8 mouse cellular contexts compared by ENCODE assay signal in genomic region chr2:28908389-28909153, GRCm38 (mm10). TPM values are rescaled to one million over a fixed set of nuclear protein-coding genes. Genes with fewer than 3 reads are reported as not detected.
DNase-seq lines count a peak whose midpoint lies in the region; ATAC-seq and TF ChIP-seq lines count a peak whose summit lies in the region.

No protein-coding gene starts in this region.

- DNase-seq in lung, postnatal 0 days (ENCODE audit: low spot score) = no peak
- no peak for DNase-seq in lung, postnatal 36 days
- DNase-seq in left cerebral cortex, adult 8-10 months (ENCODE audit: low spot score in 2 of 2) = no peak
- no peak for DNase-seq in layer of hippocampus, postnatal 14 days (ENCODE audit: low spot score in 2 of 2)

- WGBS in lung, postnatal 0 days = 2% methylated on average over 38 of the region's 39 CpGs
- under 1% methylated on average over 39 of the region's 39 CpGs for WGBS in forebrain, embryonic 15.5 days
- WGBS in intestine, embryonic 16.5 days = 3% methylated on average over 39 of the region's 39 CpGs
- 2% methylated on average over 38 of the region's 39 CpGs for WGBS in midbrain, embryonic 16.5 days

- peak overlapping the region; percentile 28 for H3K4me2 ChIP-seq in lung, postnatal 0 days (replicated peaks; ENCODE audit: low read depth, low read length)
- H3K4me2 ChIP-seq in forebrain, embryonic 15.5 days (replicated peaks) = peak overlapping the region; percentile 35
- peak overlapping the region; percentile 42 for H3K4me2 ChIP-seq in intestine, embryonic 16.5 days (ENCODE audit: low read depth, low read length)
- peak overlapping the region; percentile 49 for H3K4me2 ChIP-seq in midbrain, embryonic 16.5 days (ENCODE audit: low read length)

- H3K9ac ChIP-seq in lung, postnatal 0 days (replicated peaks; ENCODE audit: low read depth) = no peak overlapping the region
- peak overlapping the region; percentile 25; the same call in 1 of the 2 replicates for H3K9ac ChIP-seq in forebrain, embryonic 15.5 days (replicated peaks)
- no peak overlapping the region for H3K9ac ChIP-seq in intestine, embryonic 16.5 days (ENCODE audit: low read depth, low read length)
- H3K9ac ChIP-seq in midbrain, embryonic 16.5 days (ENCODE audit: low read depth, low read length) = peak overlapping the region; percentile 65

- TF ChIP-seq CTCF in lung, postnatal 0 days (IDR thresholded peaks at IDR 0.05) = no peak

- H3K27ac ChIP-seq in lung, postnatal 0 days (ENCODE audit: low read length) = no peak overlapping the region
- H3K27ac ChIP-seq in forebrain, embryonic 15.5 days (replicated peaks) = no peak overlapping the region
- no peak overlapping the region for H3K27ac ChIP-seq in intestine, embryonic 16.5 days (ENCODE audit: low read length)
- H3K27ac ChIP-seq in midbrain, embryonic 16.5 days (ENCODE audit: low read length) = peak overlapping the region; percentile 82

- TF ChIP-seq EP300 in lung, postnatal 0 days (IDR thresholded peaks at IDR 0.05) = no peak

- ATAC-seq in lung, postnatal 0 days = peak; percentile 23; the same call in 1 of the 2 replicates
- ATAC-seq in forebrain, embryonic 15.5 days (replicated peaks) = peak; percentile 67; the same call in 1 of the 2 replicates
- no peak; the same call in 1 of the 2 replicates for ATAC-seq in intestine, embryonic 16.5 days
- peak; percentile 63; the same call in 1 of the 2 replicates for ATAC-seq in midbrain, embryonic 16.5 days
- no peak for ATAC-seq in monocyte, adult 5-6 weeks (replicated peaks; ENCODE audit: insufficient number of reproducible peaks, low FRiP score, low TSS enrichment, poor library complexity, severe bottlenecking)

- 0 out of 2 replicates have a peak overlapping the region, but pooled peaks have one; percentile 3 for H3K4me3 ChIP-seq in lung, postnatal 0 days (ENCODE audit: low read depth, low read length)
- peak overlapping the region; percentile 18 for H3K4me3 ChIP-seq in forebrain, embryonic 15.5 days
- H3K4me3 ChIP-seq in intestine, embryonic 16.5 days (ENCODE audit: low read length) = peak overlapping the region; percentile 22
- H3K4me3 ChIP-seq in midbrain, embryonic 16.5 days (ENCODE audit: low read depth, low read length) = peak overlapping the region; percentile 41

- peaks cover 54% of the 10 kb centered on the region for H3K27me3 ChIP-seq in lung, postnatal 0 days (replicated peaks; ENCODE audit: insufficient read depth, low read length)
- H3K27me3 ChIP-seq in forebrain, embryonic 15.5 days = peaks cover 86% of the 10 kb centered on the region
- peaks cover 60% of the 10 kb centered on the region for H3K27me3 ChIP-seq in intestine, embryonic 16.5 days (replicated peaks; ENCODE audit: control insufficient read depth, insufficient read depth, low read length)
- peaks cover 58% of the 10 kb centered on the region for H3K27me3 ChIP-seq in midbrain, embryonic 16.5 days (ENCODE audit: control insufficient read depth, insufficient read depth, low read depth, low read length)

- no peaks in the 10 kb centered on the region for H3K36me3 ChIP-seq in lung, postnatal 0 days (ENCODE audit: insufficient read depth, low read length)
- H3K36me3 ChIP-seq in forebrain, embryonic 15.5 days = peaks cover 8% of the 10 kb centered on the region; the same call in 1 of the 2 replicates
- H3K36me3 ChIP-seq in intestine, embryonic 16.5 days (ENCODE audit: control insufficient read depth, insufficient read depth, low read length) = no peaks in the 10 kb centered on the region
- peaks cover 3% of the 10 kb centered on the region; the same call in 1 of the 2 replicates for H3K36me3 ChIP-seq in midbrain, embryonic 16.5 days (ENCODE audit: control insufficient read depth, insufficient read depth, low read length)

- H3K9me3 ChIP-seq in lung, postnatal 0 days (ENCODE audit: low read length) = no peaks in the 10 kb centered on the region
- H3K9me3 ChIP-seq in forebrain, embryonic 15.5 days = no peaks in the 10 kb centered on the region
- H3K9me3 ChIP-seq in intestine, embryonic 16.5 days (ENCODE audit: control insufficient read depth, low read length) = no peaks in the 10 kb centered on the region
- H3K9me3 ChIP-seq in midbrain, embryonic 16.5 days (replicated peaks; ENCODE audit: control insufficient read depth, low read length, poor library complexity, severe bottlenecking) = no peaks in the 10 kb centered on the region

- no peaks in the 10 kb centered on the region; the same call in 1 of the 2 replicates for H3K4me1 ChIP-seq in lung, postnatal 0 days (ENCODE audit: insufficient read depth, low read depth, low read length)
- H3K4me1 ChIP-seq in forebrain, embryonic 15.5 days = peaks cover 33% of the 10 kb centered on the region
- H3K4me1 ChIP-seq in intestine, embryonic 16.5 days (ENCODE audit: control insufficient read depth, insufficient read depth, low read length) = peaks cover 6% of the 10 kb centered on the region; the same call in 1 of the 2 replicates
- peaks cover 24% of the 10 kb centered on the region for H3K4me1 ChIP-seq in midbrain, embryonic 16.5 days (ENCODE audit: control insufficient read depth, insufficient read depth, low read length)

RNA-seq across cellular contexts. Expression of gene Barhl1, which starts 7.9 kb away (rescaled TPM):
- polyA plus RNA-seq in lung, postnatal 0 days (2015; fragmentation: Nextera tagmentation; extraction: Ambion mirVana) = 0.06 TPM in 1 of 2 replicates, not detected in the other
- polyA plus RNA-seq in forebrain, embryonic 15.5 days (2015; fragmentation: Nextera tagmentation; extraction: Ambion mirVana) = 0.70 and 1.3 TPM in 2 replicates
- polyA plus RNA-seq in intestine, embryonic 16.5 days (2015; fragmentation: Nextera tagmentation; extraction: Ambion mirVana) = not detected in 2 replicates
- 28.9 and 35.2 TPM in 2 replicates for polyA plus RNA-seq in midbrain, embryonic 16.5 days (2015; fragmentation: Nextera tagmentation; extraction: Ambion mirVana)
- under 1 TPM in 2 of 4 experiments, not detected in 2; 0.14 to 0.55 TPM for total RNA-seq in left cerebral cortex, adult 8-10 months (2022)
- under 1 TPM; 0.14 to 0.28 TPM for total RNA-seq in layer of hippocampus, postnatal 14 days (2021)
- 0.38 TPM in 1 of 3 replicates, not detected in the others for total RNA-seq in monocyte, adult 5-6 weeks (2017)

Comparison
In these comparisons a context has a peak if more than half of its experiments do, and no peak if none do; other contexts are left out.
1. ATAC-seq: peak in lung, postnatal 0 days (single experiment), forebrain, embryonic 15.5 days (single experiment) and midbrain, embryonic 16.5 days (single experiment); none in intestine, embryonic 16.5 days (single experiment) and monocyte, adult 5-6 weeks (single experiment).
2. H3K9ac ChIP-seq: peak in forebrain, embryonic 15.5 days (single experiment) and midbrain, embryonic 16.5 days (single experiment); none in lung, postnatal 0 days (single experiment) and intestine, embryonic 16.5 days (single experiment).
3. RNA of gene Barhl1, which starts 7.9 kb away (polyA plus RNA-seq): 28.9 to 35.2 TPM in midbrain, embryonic 16.5 days; 0.70 to 1.3 TPM in forebrain, embryonic 15.5 days, 0.06 TPM in lung, postnatal 0 days and not detected in intestine, embryonic 16.5 days; every median in the first group is over 10 times any median in the second.
4. Peak in every context shown above with its lines, with median percentiles within 50 percentile points of each other: H3K4me2 ChIP-seq and H3K4me3 ChIP-seq.